Mouse (Mus musculus) E14TG2a.4 (cell line): ENCODE data around the gene Nhlrc4.

Experiments
- H3K27me3 ChIP-seq: 2 replicates; pipeline ENCODE4 v1.6.1; 2014; ENCODE audit warnings: low read length, control low read depth; ENCODE audit not compliant: insufficient read depth
- H3K36me3 ChIP-seq: 2 replicates; pipeline ENCODE4 v1.6.1; 2014; ENCODE audit warnings: low read length, control low read depth; ENCODE audit not compliant: insufficient read depth
- H3K4me1 ChIP-seq: replicated peaks from 2 replicates; pipeline ENCODE4 v1.6.1; 2014; ENCODE audit warnings: low read depth, low read length, control low read depth
- H3K4me3 ChIP-seq: replicated peaks from 2 replicates; pipeline ENCODE4 v1.5.1; 2014; ENCODE audit warnings: mild to moderate bottlenecking, low read length
- H3K9me3 ChIP-seq: 2 replicates; pipeline ENCODE4 v1.6.1; 2014; ENCODE audit warnings: low read length, control low read depth
- CTCF ChIP-seq: conservative IDR thresholded peaks from 2 replicates; pipeline ENCODE4 v1.5.1; 2014; ENCODE audit warnings: low read length
- NANOG ChIP-seq: IDR thresholded peaks from 2 replicates; pipeline ENCODE4 v1.6.1; 2014; ENCODE audit warnings: borderline replicate concordance, low read length, mixed read lengths
- POU5F1 ChIP-seq: IDR thresholded peaks from 2 replicates; pipeline ENCODE4 v1.6.1; 2014; ENCODE audit warnings: low read length, borderline replicate concordance

Nhlrc4 gene

DNA sequence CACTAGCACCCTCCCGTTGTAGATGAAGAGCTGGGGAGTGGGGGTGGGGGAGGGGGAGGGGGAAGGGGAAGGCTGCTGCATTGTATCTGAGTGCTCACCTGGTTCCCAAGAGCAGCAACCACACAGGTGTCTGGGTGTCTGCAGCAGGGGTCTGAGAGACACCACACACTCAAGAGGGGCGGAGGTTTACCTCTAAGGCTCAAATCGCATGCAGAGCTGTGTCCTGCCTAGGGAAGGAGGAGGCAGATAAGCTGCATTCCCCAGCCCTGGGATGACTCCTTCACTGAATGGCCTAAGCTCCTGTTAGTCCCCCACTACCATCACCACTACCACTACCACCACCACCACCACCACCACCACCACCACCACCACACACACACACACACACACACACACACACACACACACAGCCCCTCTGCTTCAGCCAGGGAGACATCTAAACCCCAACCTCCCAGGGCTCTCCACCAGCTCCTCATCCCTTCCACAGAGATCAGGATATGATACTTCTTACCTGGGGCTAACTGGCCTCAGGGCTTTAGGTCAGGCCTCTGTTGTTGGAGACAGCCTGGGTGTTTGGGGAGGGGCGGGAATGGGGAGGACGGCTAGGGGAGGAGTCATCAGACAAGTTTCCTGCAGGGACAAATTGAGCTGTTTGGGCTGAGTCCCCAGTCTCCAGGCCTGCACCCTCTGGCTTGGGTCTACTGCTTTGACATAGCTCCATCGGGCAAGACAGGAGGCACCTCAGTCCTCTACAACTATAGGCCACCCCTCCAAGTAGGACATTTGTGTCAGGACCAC is at the start of gene Nhlrc4, which contains the start of gene Pigq:
Gene Nhlrc4 (minus strand): TSS at position 596 of the 798 bp plus-strand sequence.
Gene Pigq (minus strand): TSS at position 571 of the 798 bp plus-strand sequence.
- peaks cover 7% of the 10 kb centered on the region for H3K27me3 ChIP-seq
- no peak for TF ChIP-seq POU5F1
- no peak within 1 kb of the TSS for H3K4me3 ChIP-seq
- peaks cover 56% of the 10 kb centered on the region for H3K4me1 ChIP-seq
- peaks cover 4% of the 10 kb centered on the region for H3K36me3 ChIP-seq
- H3K9me3 ChIP-seq = no peaks in the 10 kb centered on the region

DNA sequence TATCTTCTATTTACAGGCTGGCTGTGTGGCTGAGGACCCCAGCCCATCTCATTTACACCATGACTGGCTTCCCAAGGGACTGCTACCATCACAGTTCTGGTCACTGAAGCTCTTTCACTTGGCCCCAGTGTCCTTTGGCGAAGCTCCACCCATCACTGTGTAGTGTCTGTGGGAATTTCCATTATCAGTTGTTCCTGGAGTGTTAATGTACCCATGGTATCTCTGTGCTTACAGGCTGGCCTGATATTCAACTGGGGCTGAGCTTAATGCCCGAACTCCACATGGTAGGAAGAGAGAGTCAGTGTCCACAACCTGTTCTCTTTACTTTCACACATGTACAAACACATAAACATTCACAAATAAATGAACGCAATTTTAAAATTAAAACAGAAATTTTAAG is 48.7 kb upstream of the Nhlrc4 start:
- Histone ChIP-seq H3K36me3 (peaks cover 62% of the 10 kb centered on the region), H3K9me3 (no peaks in the 10 kb centered on the region), H3K4me3 (no peak overlapping the region), H3K4me1 (no peaks in the 10 kb centered on the region), H3K27me3 (no peaks in the 10 kb centered on the region)
- TF ChIP-seq CTCF (no peak), NANOG (no peak), POU5F1 (no peak)

DNA sequence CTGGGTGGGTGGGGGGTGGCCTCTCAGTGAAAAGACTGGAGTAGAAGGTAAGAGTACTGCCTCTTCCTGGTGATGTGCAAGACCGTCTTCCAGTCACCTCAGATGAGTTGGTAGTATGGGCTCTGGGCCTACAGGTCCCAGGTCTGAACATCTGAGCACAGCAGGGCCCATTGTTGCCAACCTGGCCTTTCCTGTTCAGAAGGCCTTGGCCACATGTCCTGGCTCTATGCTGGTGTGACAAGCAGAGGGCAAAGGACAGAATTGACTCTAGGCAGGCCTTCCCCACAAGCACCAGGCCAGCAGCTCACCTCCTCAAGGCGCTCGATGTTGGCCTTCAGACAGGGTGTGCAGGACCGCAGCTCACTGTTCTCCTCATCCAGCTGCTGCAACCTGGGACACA is 47.5 kb upstream of the Nhlrc4 start:
- no peak overlapping the region for H3K4me3 ChIP-seq
- no peaks in the 10 kb centered on the region for H3K9me3 ChIP-seq
- TF ChIP-seq NANOG (no peak), POU5F1 (no peak), CTCF (no peak)

DNA sequence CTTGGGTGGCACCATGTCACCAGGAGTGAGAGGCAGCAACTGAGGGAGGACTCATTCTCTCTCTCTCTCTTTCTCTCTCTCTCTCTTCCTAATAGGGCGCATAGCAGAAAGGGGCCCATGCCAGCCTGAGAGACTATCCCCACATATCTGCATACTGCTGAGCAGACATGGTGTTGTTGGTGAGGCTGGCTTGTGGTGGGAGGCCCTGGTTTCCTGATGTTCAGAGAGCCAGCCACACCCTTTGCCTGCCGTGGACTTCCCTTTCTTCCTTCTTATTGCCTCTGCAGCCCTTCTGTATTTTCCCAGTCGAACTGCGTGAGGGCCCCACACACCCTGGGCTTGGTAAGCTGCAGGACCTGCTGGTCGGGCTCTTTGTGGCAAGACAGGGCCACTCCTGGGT is 45.6 kb upstream of the Nhlrc4 start:
- no peak for TF ChIP-seq POU5F1
- no peak for TF ChIP-seq NANOG
- no peak for TF ChIP-seq CTCF
- Histone ChIP-seq H3K9me3 (no peaks in the 10 kb centered on the region), H3K27me3 (no peaks in the 10 kb centered on the region), H3K4me3 (no peak overlapping the region), H3K36me3 (peaks cover 53% of the 10 kb centered on the region), H3K4me1 (peaks cover 9% of the 10 kb centered on the region)

More for the DNA sequence above, 47.5 kb upstream of the Nhlrc4 start:
- Histone ChIP-seq H3K36me3 (peaks cover 53% of the 10 kb centered on the region), H3K4me1 (no peaks in the 10 kb centered on the region), H3K27me3 (no peaks in the 10 kb centered on the region)

DNA sequence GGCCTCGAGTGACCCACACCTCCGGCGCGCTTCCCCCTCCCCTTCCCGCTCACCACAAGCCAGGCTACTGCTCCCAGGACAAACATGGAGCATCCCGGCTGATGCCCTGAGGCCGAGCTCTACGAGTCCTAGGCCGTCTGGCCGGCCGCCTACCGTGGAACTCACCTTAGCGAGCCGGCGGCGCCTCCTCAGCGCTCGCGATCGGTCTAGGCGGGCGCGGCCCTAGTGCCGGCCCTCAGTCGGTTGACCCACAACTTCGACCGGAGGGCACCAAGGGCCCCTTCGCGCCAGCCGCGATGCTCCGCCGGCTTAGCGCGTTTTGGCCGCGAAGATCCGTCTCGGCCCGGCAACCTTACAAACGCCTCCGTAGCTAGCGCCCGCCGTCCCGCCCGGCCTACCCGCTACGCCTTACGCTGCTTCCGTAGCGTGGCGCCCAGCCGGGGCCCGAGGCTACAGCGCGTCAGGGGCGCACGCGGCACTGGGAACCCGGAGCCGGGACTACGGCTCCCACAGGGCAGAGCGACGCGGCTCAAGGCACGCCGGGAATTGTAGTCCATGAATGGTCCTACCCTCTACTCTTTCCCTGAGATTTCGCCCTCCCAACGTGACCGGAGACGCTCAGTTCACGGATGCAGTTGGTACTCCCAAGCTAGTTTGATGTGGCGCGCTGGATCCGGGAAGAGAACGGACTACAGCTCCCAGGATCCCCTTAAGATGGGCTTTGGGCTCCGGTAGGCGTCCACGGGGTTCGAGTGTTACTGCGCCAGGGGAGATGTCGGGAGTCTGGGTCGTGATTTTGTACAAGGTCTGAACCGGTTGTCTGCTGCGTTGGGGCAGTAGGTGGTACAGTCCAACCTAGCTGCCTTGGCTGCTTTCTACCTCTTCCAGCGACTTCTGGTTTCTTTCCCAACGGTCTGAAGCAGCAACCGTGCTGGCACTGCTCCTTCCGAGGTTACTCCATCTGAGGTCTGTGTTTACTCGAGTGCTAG is 40.8 kb upstream of the Nhlrc4 start, which contains the start of gene Capn15:
Gene Capn15 (minus strand): TSS at position 491 of the 989 bp plus-strand sequence.
- Histone ChIP-seq H3K4me1 (peaks cover 39% of the 10 kb centered on the region), H3K27me3 (no peaks in the 10 kb centered on the region), H3K36me3 (peaks cover 19% of the 10 kb centered on the region), H3K4me3 (peak within 1 kb of the TSS; percentile 93), H3K9me3 (no peaks in the 10 kb centered on the region)
- TF ChIP-seq NANOG (no peak), CTCF (no peak), POU5F1 (no peak)

DNA sequence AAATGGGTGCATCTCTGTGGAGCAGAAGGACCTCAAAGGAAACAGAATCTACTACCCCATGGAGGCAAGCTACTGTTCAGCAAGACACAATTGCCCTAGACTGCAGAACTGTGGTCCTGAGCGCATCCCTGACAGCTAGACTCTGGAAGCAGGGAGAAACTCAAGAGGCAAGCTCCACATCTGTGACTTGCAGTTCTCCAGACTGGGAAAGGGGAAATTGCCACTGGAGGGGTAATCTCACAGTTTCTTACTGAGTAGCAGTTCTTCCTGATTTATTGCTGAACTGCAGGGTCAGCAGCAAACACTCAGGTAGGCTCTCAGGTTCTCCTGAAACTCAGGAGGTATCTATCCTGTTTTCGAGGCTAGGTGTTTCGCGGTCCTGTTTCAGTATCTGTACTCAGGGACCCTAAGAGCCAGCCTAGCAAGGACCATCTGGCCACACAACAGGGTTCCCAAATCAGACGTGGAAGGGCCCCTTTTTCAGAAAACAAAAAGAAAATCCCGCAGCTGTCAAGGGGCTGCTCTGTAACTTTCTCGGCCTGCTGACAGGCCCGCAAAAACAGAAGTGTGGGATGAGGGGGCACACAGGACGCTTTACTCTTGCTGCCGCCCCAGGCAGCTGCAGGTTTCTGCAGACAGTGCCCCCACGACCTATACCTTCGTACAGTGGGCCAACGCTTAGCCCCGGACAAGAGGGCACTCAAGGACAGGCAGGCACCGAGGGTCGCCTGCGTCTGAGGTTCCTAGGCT is 40.0 kb upstream of the Nhlrc4 start:
- H3K27me3 ChIP-seq = no peaks in the 10 kb centered on the region
- no peak for TF ChIP-seq NANOG
- no peak for TF ChIP-seq CTCF
- TF ChIP-seq POU5F1 = no peak
- no peaks in the 10 kb centered on the region for H3K9me3 ChIP-seq
- H3K4me1 ChIP-seq = peaks cover 47% of the 10 kb centered on the region
- H3K36me3 ChIP-seq = peaks cover 11% of the 10 kb centered on the region
- peak overlapping the region; percentile 93 for H3K4me3 ChIP-seq

DNA sequence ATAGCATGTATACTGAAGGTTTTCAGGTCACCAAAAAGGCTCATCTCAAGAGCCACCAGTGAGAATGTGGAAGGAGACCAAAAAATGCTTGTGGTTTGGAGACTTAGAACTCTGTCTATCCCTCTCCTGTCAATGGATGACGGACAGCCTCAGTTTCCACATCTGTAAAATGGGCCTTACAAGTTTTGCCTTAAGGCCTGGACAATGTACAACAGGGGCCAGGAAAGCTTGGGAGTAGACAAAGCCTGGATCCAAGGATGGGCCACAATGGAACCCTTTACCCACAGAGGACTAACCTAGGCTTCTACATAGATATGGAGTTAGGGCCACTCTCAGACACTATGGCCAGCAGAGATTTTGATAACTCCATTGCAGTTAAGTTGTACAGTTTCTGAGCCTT is 39.3 kb upstream of the Nhlrc4 start:
- no peak overlapping the region for H3K4me3 ChIP-seq
- H3K36me3 ChIP-seq = peaks cover 7% of the 10 kb centered on the region; the same call in 1 of the 2 replicates
- TF ChIP-seq NANOG = no peak
- TF ChIP-seq POU5F1 = no peak
- TF ChIP-seq CTCF = no peak
- no peaks in the 10 kb centered on the region for H3K9me3 ChIP-seq
- no peaks in the 10 kb centered on the region for H3K27me3 ChIP-seq
- H3K4me1 ChIP-seq = peaks cover 54% of the 10 kb centered on the region

DNA sequence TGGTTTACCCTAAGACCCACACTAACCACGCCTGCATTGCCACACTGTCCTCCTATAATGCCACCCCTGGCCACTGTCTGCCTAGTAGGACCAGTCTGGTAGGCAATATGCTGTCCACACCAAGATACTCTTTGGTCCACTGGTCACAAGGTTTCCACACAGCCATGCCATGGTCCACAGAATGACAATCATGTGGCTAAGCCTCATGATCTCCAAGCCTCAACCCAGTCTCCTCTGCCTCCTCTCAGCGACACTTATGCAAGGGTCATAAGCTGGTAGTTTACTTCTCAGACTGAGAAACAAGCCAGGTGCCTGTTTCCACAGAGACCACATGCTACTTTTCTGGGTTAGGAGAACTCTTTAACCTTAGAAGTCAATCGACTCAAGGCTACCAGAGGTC is 38.2 kb upstream of the Nhlrc4 start:
- peaks cover 11% of the 10 kb centered on the region; the same call in 1 of the 2 replicates for H3K36me3 ChIP-seq
- TF ChIP-seq CTCF (no peak), NANOG (no peak), POU5F1 (no peak)
- H3K9me3 ChIP-seq = no peaks in the 10 kb centered on the region
- H3K27me3 ChIP-seq = no peaks in the 10 kb centered on the region
- H3K4me1 ChIP-seq = peaks cover 57% of the 10 kb centered on the region
- H3K4me3 ChIP-seq = no peak overlapping the region
